Mouse (Mus musculus): ENCODE data around the gene Rsph9. TPM values are rescaled to one million over a fixed set of nuclear protein-coding genes. Genes with fewer than 3 reads are reported as not detected.

The Rsph9 gene
- polyA plus RNA-seq, 1 experiment, result 2.5 TPM

DNA sequence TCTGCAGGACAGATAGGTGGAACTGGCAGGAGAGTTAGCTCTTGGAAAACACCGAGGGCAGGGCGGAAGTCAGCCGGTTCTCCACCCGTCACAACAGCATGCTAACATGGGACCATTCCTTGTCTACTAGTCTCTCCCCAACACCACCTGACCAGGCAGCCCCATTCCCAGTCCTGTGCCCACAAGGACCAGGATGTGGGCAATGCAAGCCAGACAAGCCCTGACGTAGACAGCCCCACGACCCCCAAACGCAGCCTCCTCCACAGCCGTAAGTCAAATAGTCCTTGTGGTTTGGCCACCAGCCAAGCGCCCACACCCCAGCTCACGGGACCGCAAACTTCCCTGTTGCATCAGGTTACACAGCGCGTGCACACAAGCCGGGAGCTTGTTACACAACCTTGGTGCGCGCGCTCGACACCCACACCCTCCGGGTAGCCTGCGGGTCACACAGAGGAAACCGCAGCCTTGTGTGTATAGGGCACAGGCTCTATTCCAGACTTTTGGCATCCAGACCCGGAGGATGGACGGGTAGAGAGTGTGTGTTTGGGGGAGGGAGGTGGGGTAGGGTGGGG is 70.2 kb downstream of the Rsph9 start:
- Histone ChIP-seq H3K36me3 (ENCODE audit: control insufficient read depth, insufficient read depth) (no peaks in the 10 kb centered on the region), H3ac (ENCODE audit: control insufficient read depth, insufficient read length, low read depth) (no peak overlapping the region), H3K4me3 (ENCODE audit: insufficient read depth, poor library complexity, severe bottlenecking) (no peak overlapping the region), H3K27me3 (ENCODE audit: control insufficient read depth, insufficient read depth, insufficient read length) (no peaks in the 10 kb centered on the region), H3K79me2 (ENCODE audit: control insufficient read depth, insufficient read depth) (no peaks in the 10 kb centered on the region), H3K79me3 (ENCODE audit: low read depth) (no peaks in the 10 kb centered on the region)
- TF ChIP-seq CEBPB (IDR thresholded peaks at IDR 0.05; ENCODE audit: low read depth) (peak; percentile 95), MYOG (IDR thresholded peaks at IDR 0.05; ENCODE audit: control insufficient read depth, extremely low read depth, insufficient read length) (no peak), MAX (IDR thresholded peaks at IDR 0.05) (peak; percentile 70), FOSL1 (IDR thresholded peaks at IDR 0.05; ENCODE audit: insufficient read depth, low read length, poor library complexity, severe bottlenecking) (no peak), CTCF (IDR thresholded peaks at IDR 0.05; ENCODE audit: control insufficient read depth, insufficient read depth, insufficient read length) (no peak), MYOD1 (IDR thresholded peaks at IDR 0.05; ENCODE audit: control insufficient read depth, insufficient read length, low read depth) (peak; percentile 25), USF1 (IDR thresholded peaks at IDR 0.05; ENCODE audit: low read depth) (peak; percentile 24)

Other genes starting within 250 kb of the Rsph9 start
- 52.5 TPM for gene Vegfa, start 111.8 kb downstream of the Rsph9 start, polyA plus RNA-seq (2012; fragmentation: generic; extraction: Trizol)
- 136 TPM for gene Mrps18a, start 33.2 kb downstream of the Rsph9 start, polyA plus RNA-seq (2012; fragmentation: generic; extraction: Trizol)
- gene Mad2l1bp, start 9.3 kb upstream of the Rsph9 start, polyA plus RNA-seq (2012; fragmentation: generic; extraction: Trizol), result 29.6 TPM
- gene Gtpbp2, start 16.8 kb upstream of the Rsph9 start, polyA plus RNA-seq (2012; fragmentation: generic; extraction: Trizol), result 14.4 TPM
- 14.4 TPM for gene Polh, start 58.4 kb upstream of the Rsph9 start, polyA plus RNA-seq (2012; fragmentation: generic; extraction: Trizol)
- 46.1 TPM for gene Xpo5, start 58.6 kb upstream of the Rsph9 start, polyA plus RNA-seq (2012; fragmentation: generic; extraction: Trizol)
- gene Polr1c, start 103.8 kb upstream of the Rsph9 start, polyA plus RNA-seq (2012; fragmentation: generic; extraction: Trizol), result 125 TPM
- gene Yipf3, start 103.9 kb upstream of the Rsph9 start, polyA plus RNA-seq (2012; fragmentation: generic; extraction: Trizol), result 78.3 TPM
- gene Lrrc73, start 109.3 kb upstream of the Rsph9 start, polyA plus RNA-seq (2012; fragmentation: generic; extraction: Trizol), result 5.3 TPM
- 79.3 TPM for gene Tjap1, start 138.8 kb upstream of the Rsph9 start, polyA plus RNA-seq (2012; fragmentation: generic; extraction: Trizol)
- 14.7 TPM for gene Dlk2, start 153.2 kb upstream of the Rsph9 start, polyA plus RNA-seq (2012; fragmentation: generic; extraction: Trizol)
- gene Abcc10, start 184.1 kb upstream of the Rsph9 start, polyA plus RNA-seq (2012; fragmentation: generic; extraction: Trizol), result 4.0 TPM
- gene Zfp318, start 239.5 kb upstream of the Rsph9 start, polyA plus RNA-seq (2012; fragmentation: generic; extraction: Trizol), result 3.4 TPM

All from C2C12 (cell line).